Mouse (Mus musculus): ENCODE measurements at regions not wholly inside any gene's neighbourhood (a gene's known extent, or its start where the extent isn't known, plus 50 kb on each side); places are given as distances from the start of the nearest gene placed in this dataset.

GRCm38 (mm10) chr9:30770436-30771173, 151.6 kb downstream of the Adamts15 start:
- no peak for DNase-seq

DNA sequence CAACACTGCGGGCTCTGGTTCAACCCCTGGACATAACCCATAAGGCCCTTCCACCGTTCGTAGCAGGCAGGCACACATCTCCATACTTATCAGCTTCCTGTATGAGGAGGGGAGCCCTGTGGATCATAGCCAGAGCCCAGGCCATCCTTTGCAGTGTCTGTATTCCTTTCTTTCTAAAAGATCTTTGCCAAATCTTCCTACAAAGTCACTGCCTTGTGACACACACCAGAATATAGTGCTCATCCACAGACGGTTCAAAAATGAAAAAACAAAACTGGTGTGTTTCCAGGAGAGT, 152.9 kb downstream of the Adamts15 start:
- DNase-seq = no peak

GRCm38 (mm10) chr9:30768665-30769434, 153.4 kb downstream of the Adamts15 start:
- DNase-seq = no peak

DNA sequence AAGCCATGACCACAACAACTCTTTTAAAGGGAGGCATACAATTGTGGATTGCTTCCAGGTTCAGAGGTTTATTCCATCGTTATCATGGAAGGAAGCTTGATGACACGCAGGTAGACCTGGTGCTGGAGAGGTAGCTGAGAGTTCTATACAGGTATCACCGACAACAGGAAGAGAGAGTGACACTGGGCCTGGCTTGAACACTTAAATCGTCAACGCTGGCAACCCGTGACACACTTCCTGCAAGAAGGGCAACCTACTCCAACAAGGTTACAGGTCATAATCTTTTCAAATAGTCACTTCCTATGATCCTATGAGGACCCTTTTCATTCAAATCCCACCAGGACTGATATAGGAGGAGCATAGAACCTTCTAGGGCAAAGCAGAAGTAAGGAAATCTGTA, 155.6 kb downstream of the Adamts15 start:
- no peak for DNase-seq

GRCm38 (mm10) chr9:30766171-30766570, 156.1 kb downstream of the Adamts15 start:
- no peak for DNase-seq

- DNase-seq = no peak
Observed at GRCm38 (mm10) chr9:30765017-30765569, 157.2 kb downstream of the Adamts15 start.

DNA sequence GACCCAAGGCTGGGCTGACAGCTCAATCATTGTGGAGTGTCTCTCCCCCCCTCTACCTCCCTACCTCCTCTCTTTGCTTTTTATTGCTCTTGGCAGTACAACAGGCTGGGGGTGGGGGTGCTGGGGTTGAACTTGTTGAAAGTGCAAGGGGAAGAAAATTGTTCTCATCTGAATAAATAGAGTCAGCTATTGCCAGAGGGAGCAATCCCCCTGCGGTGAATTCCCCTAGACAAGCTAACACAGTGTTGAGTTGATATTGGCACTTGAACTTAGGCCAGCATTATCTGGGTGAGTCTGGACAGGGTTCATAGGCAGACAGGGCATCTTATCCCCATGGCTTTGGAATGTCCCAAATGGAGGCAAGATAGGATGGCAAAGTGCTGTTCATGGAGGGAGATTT, 159.3 kb downstream of the Adamts15 start:
- no peak for DNase-seq

GRCm38 (mm10) chr9:30758121-30758520, 164.1 kb downstream of the Adamts15 start:
- DNase-seq = no peak

GRCm38 (mm10) chr9:30757406-30757805, 164.8 kb downstream of the Adamts15 start:
- DNase-seq = no peak

GRCm38 (mm10) chr9:30756796-30757195, 165.5 kb downstream of the Adamts15 start:
- DNase-seq = no peak

DNA sequence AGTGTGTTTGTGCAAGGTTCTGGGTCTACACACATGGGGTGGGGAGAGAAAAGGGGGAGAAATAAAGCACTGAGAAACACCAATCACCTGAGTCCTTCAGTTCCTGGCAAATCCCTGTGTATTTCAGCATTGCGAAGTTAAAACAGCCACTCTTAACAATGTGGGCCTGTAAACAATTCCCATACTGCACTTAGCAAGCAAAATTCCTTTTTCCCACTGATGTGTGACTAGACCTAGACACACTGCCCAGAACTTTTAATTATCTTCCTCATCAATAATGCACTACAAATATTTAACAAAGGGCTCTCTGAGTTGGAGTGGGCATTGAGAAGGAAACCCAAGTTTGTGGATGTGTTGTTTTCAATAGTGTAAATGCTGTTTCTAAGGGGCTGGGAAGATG, 166.7 kb downstream of the Adamts15 start:
- no peak for DNase-seq

DNA sequence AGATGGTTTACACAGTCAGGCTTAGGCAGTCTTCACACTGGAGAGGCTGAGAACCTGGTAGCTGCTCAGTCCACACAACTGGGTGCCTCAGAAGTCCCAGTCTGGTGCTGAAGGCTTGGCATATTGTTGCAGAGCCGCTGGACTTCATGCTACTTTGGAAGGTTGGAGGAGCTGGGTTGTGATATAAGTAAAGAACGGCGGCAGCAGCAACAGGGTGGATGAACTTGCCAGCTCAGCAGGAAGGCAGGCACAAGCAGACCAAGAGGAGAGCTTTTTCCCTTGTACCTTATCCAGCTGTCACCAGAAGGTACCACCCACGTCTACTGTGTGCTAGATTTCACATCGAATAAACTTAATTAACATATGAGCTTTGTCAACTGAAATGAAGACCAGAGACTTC, 167.4 kb downstream of the Adamts15 start:
- no peak for DNase-seq

- no peak for DNase-seq
Observed at GRCm38 (mm10) chr9:30743471-30743870, 178.8 kb downstream of the Adamts15 start.

GRCm38 (mm10) chr9:30742471-30743098, 179.7 kb downstream of the Adamts15 start:
- no peak for DNase-seq

GRCm38 (mm10) chr9:30731687-30732086, 190.6 kb downstream of the Adamts15 start:
- no peak for DNase-seq

DNA sequence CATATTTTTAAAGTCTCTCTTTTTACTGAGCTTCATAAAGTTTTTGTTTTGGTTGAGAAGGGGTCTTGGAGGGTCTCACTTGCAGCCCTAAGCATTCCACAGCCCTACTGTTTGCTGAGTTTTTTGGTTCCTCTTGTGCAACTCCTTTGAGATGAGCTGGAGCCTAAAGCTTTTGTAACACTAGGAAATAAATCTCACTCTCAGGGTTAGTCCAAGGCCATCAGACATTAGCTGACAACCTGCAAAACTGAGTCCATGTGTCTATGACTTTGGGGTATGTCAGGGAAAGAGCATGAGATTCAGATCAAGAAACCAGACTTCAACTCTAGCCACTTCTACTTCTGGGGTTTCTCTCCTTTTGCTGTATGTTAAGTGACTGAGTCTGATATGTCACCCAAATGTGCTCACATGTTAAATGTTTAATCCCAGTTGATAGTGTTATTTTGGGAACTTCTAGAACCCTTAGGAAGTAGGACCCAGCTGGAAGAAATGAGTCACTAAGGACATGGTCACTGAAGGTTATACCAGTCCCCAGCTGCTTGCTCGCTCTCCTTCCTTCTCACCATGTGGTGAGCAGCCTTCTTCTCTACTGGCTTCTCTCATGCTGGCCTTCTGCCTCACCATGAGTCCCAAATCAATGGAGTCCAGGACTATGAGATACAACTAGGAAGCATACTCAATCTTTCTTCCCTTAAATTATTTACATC, 198.7 kb downstream of the Adamts15 start:
- DNase-seq = no peak

DNA sequence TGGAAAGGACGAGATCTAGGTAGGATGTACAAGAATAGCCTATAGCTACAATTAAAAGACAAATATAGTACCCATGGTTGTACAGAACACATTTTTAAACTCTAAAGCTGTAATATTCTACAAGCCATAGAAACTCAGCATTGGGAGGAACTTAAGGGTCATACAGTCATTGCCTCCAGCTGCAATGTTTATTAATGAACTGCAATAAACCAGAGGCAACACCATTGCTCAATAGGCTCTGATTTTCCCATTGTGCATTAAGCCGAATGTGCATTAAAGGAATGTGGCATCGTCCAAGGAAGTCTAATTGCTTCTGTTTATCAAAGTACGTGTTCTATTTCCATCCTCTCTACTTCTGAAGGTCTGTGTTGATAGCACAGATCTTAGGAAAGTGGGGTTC, 200.4 kb downstream of the Adamts15 start:
- DNase-seq = no peak

DNA sequence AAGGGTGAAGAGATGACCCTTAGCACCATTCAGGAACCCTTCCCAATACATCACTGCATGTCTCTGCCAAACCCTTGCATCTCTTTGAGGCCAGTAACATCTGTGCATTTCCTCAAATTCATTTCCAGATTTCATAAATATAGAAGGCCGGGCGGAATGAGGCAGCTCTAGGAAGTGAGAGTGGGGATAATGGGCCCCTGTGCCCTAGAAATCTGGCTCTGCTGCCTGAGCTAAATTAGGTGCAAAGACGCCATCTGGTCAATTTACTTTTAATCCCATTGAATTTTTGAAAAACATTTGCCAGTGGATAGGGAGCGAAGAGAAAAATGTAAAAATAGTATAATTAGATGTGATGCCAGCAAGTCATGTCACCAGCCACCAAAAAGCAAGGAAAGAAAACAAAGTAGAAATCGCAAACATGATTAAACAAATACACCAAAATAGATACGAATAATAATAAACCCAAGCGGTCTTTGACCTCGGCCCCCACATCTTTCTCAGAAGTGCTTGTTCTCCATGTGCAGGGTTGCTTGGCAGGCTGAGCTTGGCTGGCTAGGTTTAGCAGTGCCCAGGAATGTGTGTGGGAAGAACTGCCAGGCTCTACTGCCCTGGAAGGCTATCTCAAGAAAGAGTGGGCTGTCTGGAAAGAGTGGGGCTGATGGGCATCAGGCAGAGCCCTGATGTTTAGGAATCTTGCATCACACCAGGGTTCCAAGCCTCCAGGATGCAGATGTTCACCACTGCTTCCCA, 205.7 kb downstream of the Adamts15 start:
- no peak for DNase-seq

- DNase-seq = no peak
Observed at GRCm38 (mm10) chr9:30710131-30710530, 212.1 kb downstream of the Adamts15 start.

DNA sequence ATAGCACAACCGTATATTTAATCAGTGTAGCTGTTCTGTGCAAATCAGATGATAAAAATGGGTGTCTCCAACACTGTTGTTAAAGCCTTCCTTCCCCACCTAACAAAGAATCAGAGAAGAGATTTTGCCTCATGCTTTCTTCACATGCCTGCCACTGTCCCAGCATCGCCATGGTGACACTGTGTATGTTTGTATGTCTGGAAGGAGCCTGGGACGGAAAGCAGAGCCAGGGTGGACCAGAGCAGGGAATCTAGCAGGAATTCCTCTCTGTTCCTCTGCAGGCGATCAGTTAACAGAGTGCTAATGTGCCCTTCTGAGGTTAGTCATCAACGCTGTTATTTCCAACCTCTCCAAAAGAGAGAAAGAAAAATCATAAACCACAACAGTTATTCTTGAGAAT, 222.4 kb downstream of the Adamts15 start:
- peak; percentile 8 for DNase-seq

DNA sequence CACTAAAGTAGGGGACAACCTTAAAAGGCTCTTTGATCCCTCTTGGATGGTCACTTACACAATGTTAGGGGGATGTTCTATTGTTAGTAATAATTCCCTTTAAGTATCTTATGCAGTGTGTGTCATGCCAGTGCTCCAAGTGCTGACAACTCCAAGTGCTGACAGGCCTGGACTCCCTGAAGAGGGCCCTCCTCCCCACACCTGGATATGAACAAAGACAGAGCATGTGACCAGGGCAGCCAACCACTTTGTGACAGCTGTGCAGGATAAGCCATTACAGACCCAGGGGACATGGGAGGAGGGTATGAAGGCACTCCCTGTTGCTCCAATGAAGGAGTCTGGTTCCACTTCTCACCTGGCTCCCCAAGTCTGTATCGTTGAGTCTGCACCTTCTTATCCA, 224.7 kb downstream of the Adamts15 start:
- DNase-seq = no peak

- no peak for DNase-seq
Observed at GRCm38 (mm10) chr9:30668095-30668494, 241.2 kb downstream of the Snx19 start.

Measured in right cerebral cortex, postnatal 4 days (tissue).